Mouse (Mus musculus) myocyte (in vitro differentiated cells): ENCODE data around the gene Rex1bd.

ENCODE experiments used
- CEBPB ChIP-seq: IDR thresholded peaks from 2 replicates; pipeline ENCODE4 v1.6.1; 2011; ENCODE audit warnings: mild to moderate bottlenecking, moderate library complexity; ENCODE audit not compliant: poor library complexity, insufficient read depth, severe bottlenecking
- MAX ChIP-seq: IDR thresholded peaks from one replicate; pipeline ENCODE4 v1.6.1; 2011; ENCODE audit warnings: low read depth, mild to moderate bottlenecking, control low read depth
- MYOG ChIP-seq, 3 experiments: IDR thresholded peaks; one replicate each; pipeline ENCODE4 v1.6.1; 2011; ENCODE audit warnings: control low read depth in 2 of 3, low read depth in 2 of 3, mild to moderate bottlenecking in 2 of 3; ENCODE audit not compliant: insufficient read length in 2 of 3, control insufficient read depth in 1 of 3, insufficient read depth in 1 of 3
- POLR2A ChIP-seq: IDR thresholded peaks from one replicate; pipeline ENCODE4 v1.6.1; 2011; ENCODE audit warnings: low read depth, mild to moderate bottlenecking, control low read depth, moderate library complexity; ENCODE audit not compliant: insufficient read length

- TF ChIP-seq POLR2A (no peak), MYOG (IDR thresholded peaks at IDR 0.05; ENCODE audit: control insufficient read depth in 1 of 3, insufficient read depth in 1 of 3, insufficient read length in 2 of 3, low read depth in 2 of 3) (no peak), MAX (no peak), CEBPB (no peak)
These were observed 49.6 kb downstream of the Rex1bd start for GRCm38 (mm10) chr8:70456996-70457395.
